Mouse (Mus musculus) kidney, adult 2 months (tissue): ENCODE measurements around the gene Nap1l5. TPM values are rescaled to one million over a fixed set of nuclear protein-coding genes. Genes with fewer than 3 reads are reported as not detected.
A peak's percentile ranks its signal among the peaks of the same experiment; 100 is the strongest.

Source experiments
- DNase-seq: peaks from one replicate; pipeline ENCODE4 v3.0.0; 2021
- H3K27ac ChIP-seq: fragments of 200-500 bp; 2 replicates; pipeline ENCODE4 v1.5.1; 2012; ENCODE audit warnings: low read depth, low read length, control low read depth, inconsistent platforms; ENCODE audit not compliant: insufficient read depth
- H3K27me3 ChIP-seq: fragments of 200-500 bp; replicated peaks from 2 replicates; pipeline ENCODE4 v1.6.1; 2012; ENCODE audit warnings: mild to moderate bottlenecking, moderate library complexity, low read length, inconsistent platforms; ENCODE audit not compliant: control insufficient read depth, insufficient read depth
- H3K36me3 ChIP-seq: fragments of 200-500 bp; 2 replicates; pipeline ENCODE4 v1.6.1; 2012; ENCODE audit warnings: mild to moderate bottlenecking, moderate library complexity, low read length, inconsistent platforms; ENCODE audit not compliant: control insufficient read depth, insufficient read depth
- H3K4me1 ChIP-seq: fragments of 200-500 bp; 2 replicates; pipeline ENCODE4 v1.6.1; 2011; ENCODE audit warnings: low read length; ENCODE audit not compliant: control insufficient read depth, insufficient read depth
- H3K4me3 ChIP-seq: fragments of 200-500 bp; 2 replicates; pipeline ENCODE4 v1.5.1; 2011; ENCODE audit warnings: mild to moderate bottlenecking, low read depth, low read length, control low read depth; ENCODE audit not compliant: insufficient read depth
- CTCF ChIP-seq: fragments of 200-500 bp; conservative IDR thresholded peaks from 2 replicates; pipeline ENCODE4 v1.5.1; 2011; ENCODE audit warnings: low read depth, mild to moderate bottlenecking, control low read depth, low read length, moderate library complexity, mixed read lengths; ENCODE audit not compliant: insufficient read depth, insufficient read length
- POLR2A ChIP-seq: fragments of 200-500 bp; IDR thresholded peaks from one replicate; pipeline ENCODE4 v1.6.1; 2011; ENCODE audit warnings: low read depth, low read length, control low read depth
- WGBS: fragments of 180-500 bp; shearing (Covaris S2); methylation state at CpG from one replicate; pipeline ENCODE4 v1.1.7; 2018; 5-methylcytosine and 5-hydroxymethylcytosine counted together
- polyA plus RNA-seq: library from polyadenylated mRNA; depleted of rRNA; stranded (reverse); fragments of >200 nt; gene quantifications from 2 replicates; pipeline ENCODE4 v1.2.3, GENCODE M21; 2012

Gene Nap1l5
- polyA plus RNA-seq, 1 experiment = 6.0 TPM

DNA sequence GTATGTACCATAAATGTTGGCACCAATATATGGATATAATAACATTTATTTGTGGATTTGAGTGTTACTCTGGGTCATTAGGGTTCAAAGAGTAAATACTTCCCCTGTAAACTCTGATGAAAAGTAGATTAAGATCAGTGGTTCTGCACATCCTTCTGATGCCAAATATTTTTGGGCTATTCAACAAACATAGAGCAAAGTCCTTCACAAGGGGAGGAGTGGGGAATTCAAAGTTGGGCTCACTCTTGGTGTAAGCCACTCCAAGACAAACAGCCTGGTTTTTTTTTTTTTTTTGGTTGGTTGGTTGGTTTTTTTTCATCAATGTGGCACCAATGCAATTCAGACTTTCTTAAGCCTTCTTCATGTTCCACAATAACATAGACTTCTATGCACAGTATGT, 30.9 kb upstream of the Nap1l5 start:
- peak; percentile 54 for DNase-seq
- TF ChIP-seq CTCF = no peak
- TF ChIP-seq POLR2A = no peak
- Histone ChIP-seq H3K36me3 (peaks cover 15% of the 10 kb centered on the region), H3K27me3 (no peaks in the 10 kb centered on the region), H3K4me1 (peaks cover 3% of the 10 kb centered on the region; the same call in 1 of the 2 replicates), H3K27ac (no peak overlapping the region), H3K4me3 (no peak overlapping the region)

GRCm38 (mm10) chr6:58934144-58934543, 27.3 kb upstream of the Nap1l5 start:
- TF ChIP-seq CTCF = no peak
- no peak for TF ChIP-seq POLR2A
- H3K27ac ChIP-seq = no peak overlapping the region
- WGBS = 77% methylated on average over 4 of the region's 4 CpGs
- peaks cover 12% of the 10 kb centered on the region; the same call in 1 of the 2 replicates for H3K4me1 ChIP-seq
- no peak overlapping the region for H3K4me3 ChIP-seq
- no peaks in the 10 kb centered on the region for H3K27me3 ChIP-seq
- H3K36me3 ChIP-seq = peaks cover 5% of the 10 kb centered on the region
- no peak for DNase-seq

- peaks cover 10% of the 10 kb centered on the region; the same call in 1 of the 2 replicates for H3K4me1 ChIP-seq
- H3K36me3 ChIP-seq = peaks cover 5% of the 10 kb centered on the region
- no peak overlapping the region for H3K27ac ChIP-seq
- no peak for DNase-seq
- 67% methylated on average over 6 of the region's 6 CpGs for WGBS
- H3K27me3 ChIP-seq = no peaks in the 10 kb centered on the region
- TF ChIP-seq POLR2A (no peak), CTCF (no peak)
- no peak overlapping the region for H3K4me3 ChIP-seq
These were observed 26.5 kb upstream of the Nap1l5 start for GRCm38 (mm10) chr6:58933189-58933913.

DNA sequence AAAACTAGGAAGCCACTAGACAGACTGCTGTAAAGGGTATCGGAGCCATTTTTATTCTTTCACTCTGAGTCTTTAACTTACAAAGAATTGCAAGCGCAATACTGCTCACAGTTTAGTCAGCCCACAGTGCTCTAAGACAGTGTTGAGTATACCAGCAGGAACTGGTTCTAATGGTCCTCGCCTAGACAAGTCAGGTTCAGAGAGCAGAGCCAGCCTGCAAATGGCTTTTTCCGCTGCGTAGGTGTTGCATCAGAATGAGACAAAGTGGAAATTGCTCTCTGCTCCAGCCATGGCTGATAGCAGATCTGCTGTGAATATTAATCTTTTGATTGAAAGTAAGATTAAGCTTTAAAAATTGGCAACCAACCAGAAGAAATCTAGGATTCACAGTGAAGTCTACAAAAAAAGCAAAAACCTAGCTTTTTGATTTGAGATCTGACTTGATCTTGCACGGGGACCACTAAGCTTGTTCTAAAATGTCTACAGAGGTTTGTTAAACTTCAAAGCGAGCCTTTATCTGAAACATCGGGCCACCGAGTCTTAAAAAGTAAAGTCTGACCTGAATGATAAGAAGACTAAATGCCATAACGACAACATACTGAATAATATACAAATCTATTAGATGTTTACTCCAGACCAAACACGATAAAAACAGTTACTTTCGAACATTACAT, 25.8 kb upstream of the Nap1l5 start:
- Histone ChIP-seq H3K36me3 (peaks cover 5% of the 10 kb centered on the region), H3K27ac (no peak overlapping the region), H3K27me3 (no peaks in the 10 kb centered on the region), H3K4me3 (no peak overlapping the region), H3K4me1 (peaks cover 16% of the 10 kb centered on the region)
- DNase-seq = no peak
- WGBS = 83% methylated on average over 12 of the region's 12 CpGs
- TF ChIP-seq CTCF = no peak

DNA sequence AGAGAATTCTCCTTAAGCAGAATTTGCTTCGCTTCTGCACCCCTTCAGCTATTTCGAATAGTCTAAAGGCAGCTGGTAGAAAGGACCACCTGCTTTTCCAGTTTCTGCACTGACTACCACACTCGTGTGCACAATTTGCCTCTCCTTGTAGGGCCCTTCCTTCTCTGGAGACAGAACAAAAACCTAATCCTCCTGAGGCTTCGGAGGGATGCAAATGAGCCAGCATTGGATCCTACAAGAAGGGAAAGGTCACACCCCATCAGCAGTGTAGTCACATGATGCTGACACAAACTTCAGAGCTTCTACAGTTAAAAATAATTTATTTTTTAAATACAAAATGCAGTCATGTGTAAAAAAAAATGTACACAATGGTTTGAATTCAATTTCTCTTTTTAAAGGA, 24.3 kb upstream of the Nap1l5 start:
- TF ChIP-seq POLR2A (no peak), CTCF (no peak)
- Histone ChIP-seq H3K27me3 (no peaks in the 10 kb centered on the region), H3K27ac (peak overlapping the region; percentile 46; the same call in 1 of the 2 replicates), H3K4me3 (no peak overlapping the region), H3K36me3 (peaks cover 4% of the 10 kb centered on the region), H3K4me1 (peaks cover 20% of the 10 kb centered on the region)
- 71% methylated on average over 4 of the region's 4 CpGs for WGBS
- peak; percentile 36 for DNase-seq

- peaks cover 20% of the 10 kb centered on the region for H3K4me1 ChIP-seq
- peaks cover 4% of the 10 kb centered on the region for H3K36me3 ChIP-seq
- H3K4me3 ChIP-seq = no peak overlapping the region
- no peaks in the 10 kb centered on the region for H3K27me3 ChIP-seq
- peak; percentile 62 for DNase-seq
- no peak overlapping the region for H3K27ac ChIP-seq
- no peak for TF ChIP-seq CTCF
- no peak for TF ChIP-seq POLR2A
- 79% methylated on average over 9 of the region's 9 CpGs for WGBS
These were observed 23.1 kb upstream of the Nap1l5 start for GRCm38 (mm10) chr6:58929911-58930431.

DNA sequence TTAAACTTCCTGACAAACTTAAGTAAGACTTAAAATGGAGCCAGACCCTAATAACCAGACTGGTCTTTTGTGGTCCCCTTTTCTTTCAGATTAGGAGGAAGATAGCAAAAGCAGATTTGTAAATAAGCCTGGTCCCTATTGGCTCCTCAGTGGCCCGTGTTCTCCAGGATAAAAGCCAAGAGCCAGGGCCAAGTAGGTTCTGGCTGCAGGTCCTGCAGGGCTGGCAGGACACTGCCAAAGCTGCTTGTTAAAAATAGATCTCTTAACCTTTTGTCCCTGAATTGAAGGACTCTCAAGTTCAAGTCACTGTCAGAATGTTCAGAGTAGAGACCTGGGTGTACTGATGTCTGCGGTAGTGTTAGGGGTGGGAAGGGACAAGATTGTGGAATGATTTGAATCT, 21.0 kb upstream of the Nap1l5 start:
- Histone ChIP-seq H3K36me3 (no peaks in the 10 kb centered on the region), H3K27me3 (no peaks in the 10 kb centered on the region), H3K27ac (peak overlapping the region; percentile 35), H3K4me3 (no peak overlapping the region), H3K4me1 (peaks cover 20% of the 10 kb centered on the region)
- no peak for TF ChIP-seq POLR2A
- no peak for TF ChIP-seq CTCF
- 21% methylated on average over 2 of the region's 2 CpGs for WGBS
- peak; percentile 87 for DNase-seq
